Mouse (Mus musculus): Measurements from ENCODE around the gene Inpp5k. TPM values are rescaled to one million over a fixed set of nuclear protein-coding genes. Genes with fewer than 3 reads are reported as not detected.
"Not testable (repeated sequence)": the region's sequence is repeated elsewhere in the genome, so short reads cannot be mapped to it uniquely, and the experiment has no call there.

The Inpp5k gene
- polyA plus RNA-seq, 1 experiment: 15.2 TPM

DNA sequence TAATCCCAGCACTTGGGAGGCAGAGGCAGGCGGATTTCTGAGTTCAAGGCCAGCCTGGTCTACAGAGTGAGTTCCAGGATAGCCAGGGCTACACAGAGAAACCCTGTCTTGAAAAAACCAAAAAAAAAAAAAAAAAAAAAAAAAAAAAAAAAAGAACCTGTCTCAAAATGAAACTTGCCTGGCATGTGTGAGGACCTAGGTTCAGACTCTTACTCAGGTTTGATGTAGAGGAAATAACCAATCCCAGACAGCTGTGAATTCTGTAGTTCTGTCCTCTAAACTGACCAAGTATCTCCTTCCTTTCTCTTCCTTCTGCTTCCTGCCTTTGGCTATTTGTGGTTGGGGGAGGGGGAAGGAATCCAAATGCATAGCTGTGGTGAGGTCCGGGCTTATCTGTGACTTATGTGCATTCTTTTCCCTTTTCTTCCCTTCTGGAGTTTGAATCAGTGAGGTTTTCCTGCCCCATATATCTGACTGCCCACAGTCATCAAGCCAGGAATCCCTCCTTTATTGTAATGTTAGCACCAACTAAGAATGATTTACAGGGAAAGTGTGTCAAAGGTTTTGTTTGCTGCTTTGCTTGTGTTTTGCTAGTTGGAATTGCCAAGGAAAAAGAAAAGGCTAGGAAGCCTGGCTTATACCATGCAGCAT, 56.7 kb downstream of the Inpp5k start:
- Histone ChIP-seq H3K27ac (ENCODE audit: insufficient read depth, low read length) (peak overlapping the region; percentile 84), H3K4me1 (ENCODE audit: control insufficient read depth, insufficient read depth, low read length) (peaks cover 8% of the 10 kb centered on the region), H3K4me3 (ENCODE audit: insufficient read depth, low read length) (no peak overlapping the region)
- TF ChIP-seq CTCF (IDR thresholded peaks at IDR 0.05; ENCODE audit: borderline replicate concordance, insufficient read depth, low read length) (no peak), POLR2A (IDR thresholded peaks at IDR 0.05; ENCODE audit: low read depth, low read length) (no peak)

GRCm38 (mm10) chr11:75688132-75688531, 57.3 kb downstream of the Inpp5k start:
- no peak overlapping the region for H3K4me3 ChIP-seq (ENCODE audit: insufficient read depth, low read length)
- TF ChIP-seq CTCF (IDR thresholded peaks at IDR 0.05; ENCODE audit: borderline replicate concordance, insufficient read depth, low read length) (no peak), POLR2A (IDR thresholded peaks at IDR 0.05; ENCODE audit: low read depth, low read length) (no peak)
- H3K27ac ChIP-seq (ENCODE audit: insufficient read depth, low read length): peak overlapping the region; percentile 84

GRCm38 (mm10) chr11:75689977-75690376, 59.2 kb downstream of the Inpp5k start:
- no peak overlapping the region for H3K4me3 ChIP-seq (ENCODE audit: insufficient read depth, low read length)

More at GRCm38 (mm10) chr11:75688132-75688531, 57.3 kb downstream of the Inpp5k start:
- peaks cover 7% of the 10 kb centered on the region for H3K4me1 ChIP-seq (ENCODE audit: control insufficient read depth, insufficient read depth, low read length)

DNA sequence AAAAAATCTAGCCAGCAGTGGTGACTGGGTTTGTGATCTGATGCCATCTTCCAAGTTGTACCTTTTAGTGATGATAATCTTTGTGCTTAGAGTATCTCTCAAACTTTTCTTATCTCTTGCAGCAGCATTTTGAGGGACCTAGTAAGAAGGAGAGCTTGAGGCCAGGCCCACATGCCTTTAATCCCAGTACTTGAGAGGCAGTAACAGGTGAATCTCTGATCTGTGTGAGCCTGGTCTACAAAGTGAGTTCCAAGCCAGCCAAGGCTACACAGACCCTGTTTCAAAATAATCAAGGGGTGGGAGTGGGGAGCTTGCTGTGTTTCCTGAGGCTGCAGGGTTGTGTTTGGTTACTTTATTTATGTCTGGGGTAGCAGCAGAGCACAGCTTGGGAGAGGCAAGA, 60.3 kb downstream of the Inpp5k start:
- Histone ChIP-seq H3K4me1 (ENCODE audit: control insufficient read depth, insufficient read depth, low read length) (peaks cover 5% of the 10 kb centered on the region; the same call in 1 of the 2 replicates), H3K4me3 (ENCODE audit: insufficient read depth, low read length) (no peak overlapping the region), H3K27ac (ENCODE audit: insufficient read depth, low read length) (no peak overlapping the region)
- TF ChIP-seq CTCF (IDR thresholded peaks at IDR 0.05; ENCODE audit: borderline replicate concordance, insufficient read depth, low read length): no peak
- TF ChIP-seq POLR2A (IDR thresholded peaks at IDR 0.05; ENCODE audit: low read depth, low read length): no peak

More at GRCm38 (mm10) chr11:75689977-75690376, 59.2 kb downstream of the Inpp5k start:
- no peak overlapping the region for H3K27ac ChIP-seq (ENCODE audit: insufficient read depth, low read length)
- TF ChIP-seq CTCF (IDR thresholded peaks at IDR 0.05; ENCODE audit: borderline replicate concordance, insufficient read depth, low read length) (no peak), POLR2A (IDR thresholded peaks at IDR 0.05; ENCODE audit: low read depth, low read length) (no peak)
- peaks cover 7% of the 10 kb centered on the region for H3K4me1 ChIP-seq (ENCODE audit: control insufficient read depth, insufficient read depth, low read length)

- TF ChIP-seq POLR2A (IDR thresholded peaks at IDR 0.05; ENCODE audit: low read depth, low read length) (no peak), CTCF (IDR thresholded peaks at IDR 0.05; ENCODE audit: borderline replicate concordance, insufficient read depth, low read length) (no peak)
- Histone ChIP-seq H3K4me1 (ENCODE audit: control insufficient read depth, insufficient read depth, low read length) (no peaks in the 10 kb centered on the region), H3K4me3 (ENCODE audit: insufficient read depth, low read length) (no peak overlapping the region), H3K27ac (ENCODE audit: insufficient read depth, low read length) (no peak overlapping the region)
These were observed 62.8 kb downstream of the Inpp5k start for GRCm38 (mm10) chr11:75693570-75693969.

GRCm38 (mm10) chr11:75697464-75697863, 66.7 kb downstream of the Inpp5k start:
- not testable (repeated sequence) for H3K4me3 ChIP-seq (ENCODE audit: insufficient read depth, low read length); H3K4me1 ChIP-seq (ENCODE audit: control insufficient read depth, insufficient read depth, low read length); H3K27ac ChIP-seq (ENCODE audit: insufficient read depth, low read length)

Other genes starting within 250 kb of the Inpp5k start
- gene Serpinf1, start 208.3 kb upstream of the Inpp5k start, polyA plus RNA-seq (2011; ENCODE audit: insufficient read length, low read depth, missing spikeins): 1,069 and 1,358 TPM in 2 replicates
- not detected in 2 replicates for gene Serpinf2, start 191.4 kb upstream of the Inpp5k start, polyA plus RNA-seq (2011; ENCODE audit: insufficient read length, low read depth, missing spikeins)
- 9.5 and 17.3 TPM in 2 replicates for gene Wdr81, start 176.3 kb upstream of the Inpp5k start, polyA plus RNA-seq (2011; ENCODE audit: insufficient read length, low read depth, missing spikeins)
- 11.2 and 11.4 TPM in 2 replicates for gene Tlcd2, start 169.3 kb upstream of the Inpp5k start, polyA plus RNA-seq (2011; ENCODE audit: insufficient read length, low read depth, missing spikeins)
- 127 and 132 TPM in 2 replicates for gene Prpf8, start 144.2 kb upstream of the Inpp5k start, polyA plus RNA-seq (2011; ENCODE audit: insufficient read length, low read depth, missing spikeins)
- gene Rilp, start 120.9 kb upstream of the Inpp5k start, polyA plus RNA-seq (2011; ENCODE audit: insufficient read length, low read depth, missing spikeins): 1.7 TPM in 2 replicates
- 0.25 TPM in 1 of 2 replicates, not detected in the other for gene Scarf1, start 117.4 kb upstream of the Inpp5k start, polyA plus RNA-seq (2011; ENCODE audit: insufficient read length, low read depth, missing spikeins)
- 5.4 and 6.9 TPM in 2 replicates for gene Slc43a2, start 99.3 kb upstream of the Inpp5k start, polyA plus RNA-seq (2011; ENCODE audit: insufficient read length, low read depth, missing spikeins)
- 160 and 204 TPM in 2 replicates for gene Pitpna, start 42.9 kb upstream of the Inpp5k start, polyA plus RNA-seq (2011; ENCODE audit: insufficient read length, low read depth, missing spikeins)
- 169 and 247 TPM in 2 replicates for gene Myo1c, start 19.5 kb downstream of the Inpp5k start, polyA plus RNA-seq (2011; ENCODE audit: insufficient read length, low read depth, missing spikeins)
- gene Crk, start 48.3 kb downstream of the Inpp5k start, polyA plus RNA-seq (2011; ENCODE audit: insufficient read length, low read depth, missing spikeins): 133 TPM in 2 replicates
- 662 and 701 TPM in 2 replicates for gene Ywhae, start 101.9 kb downstream of the Inpp5k start, polyA plus RNA-seq (2011; ENCODE audit: insufficient read length, low read depth, missing spikeins)
- 1.5 and 1.9 TPM in 2 replicates for gene Doc2b, start 165.1 kb downstream of the Inpp5k start, polyA plus RNA-seq (2011; ENCODE audit: insufficient read length, low read depth, missing spikeins)